ENCODE assay signal across 16 mouse cellular contexts in genomic region chr12:79683759-79684158, GRCm38 (mm10).
A peak's percentile ranks its signal among the peaks of the same experiment; 100 is the strongest.
DNase-seq lines count a peak whose midpoint lies in the region; ATAC-seq lines count a peak whose summit lies in the region.
"Had no signal": no experiment of that assay in that cellular context is flagged by ENCODE, and none has a peak within 500 bp of the region (broad histone marks: within the 10 kb centered on the region; RNA-seq: fewer than 3 reads in every experiment).

No protein-coding gene starts in this region.

- no peak overlapping the region for H3K4me2 ChIP-seq in kidney, embryonic 14.5 days (replicated peaks; ENCODE audit: low read depth, low read length)
- H3K4me2 ChIP-seq in embryonic facial prominence, embryonic 12.5 days (replicated peaks) = no peak overlapping the region
- H3K4me2 ChIP-seq in limb, embryonic 15.5 days = no peak overlapping the region

- H3K9me3 ChIP-seq in kidney, embryonic 14.5 days (ENCODE audit: control insufficient read depth, low read length) = no peaks in the 10 kb centered on the region
- no peaks in the 10 kb centered on the region for H3K9me3 ChIP-seq in embryonic facial prominence, embryonic 12.5 days
- H3K9me3 ChIP-seq in limb, embryonic 15.5 days = no peaks in the 10 kb centered on the region
- H3K9me3 ChIP-seq: megakaryocyte, embryonic 14.5 days had no signal

- H3K4me1 ChIP-seq in kidney, embryonic 14.5 days (ENCODE audit: control insufficient read depth, insufficient read depth, low read length) = peaks cover 35% of the 10 kb centered on the region
- H3K4me1 ChIP-seq in embryonic facial prominence, embryonic 12.5 days = peaks cover 54% of the 10 kb centered on the region
- H3K4me1 ChIP-seq in limb, embryonic 15.5 days = peaks cover 40% of the 10 kb centered on the region

- no peak overlapping the region for H3K4me3 ChIP-seq in kidney, embryonic 14.5 days (ENCODE audit: low read length)
- H3K4me3 ChIP-seq in embryonic facial prominence, embryonic 12.5 days = no peak overlapping the region
- H3K4me3 ChIP-seq in limb, embryonic 15.5 days = no peak overlapping the region
- H3K4me3 ChIP-seq: megakaryocyte, embryonic 14.5 days had no signal

- no peak for ATAC-seq in kidney, embryonic 14.5 days (ENCODE audit: low FRiP score, low TSS enrichment)
- no peak for ATAC-seq in embryonic facial prominence, embryonic 12.5 days (ENCODE audit: insufficient number of reproducible peaks, insufficient read depth, low FRiP score, low TSS enrichment)
- ATAC-seq in limb, embryonic 15.5 days (ENCODE audit: insufficient number of reproducible peaks, low FRiP score, low TSS enrichment, low read depth) = no peak
- ATAC-seq: forebrain, embryonic 14.5 days; Patski had no signal

- no peaks in the 10 kb centered on the region for H3K27me3 ChIP-seq in kidney, embryonic 14.5 days (ENCODE audit: control insufficient read depth, insufficient read depth, low read length)
- H3K27me3 ChIP-seq in embryonic facial prominence, embryonic 12.5 days = no peaks in the 10 kb centered on the region
- H3K27me3 ChIP-seq in limb, embryonic 15.5 days = no peaks in the 10 kb centered on the region
- H3K27me3 ChIP-seq: megakaryocyte, embryonic 14.5 days; Patski had no signal

- peak overlapping the region; percentile 44; the same call in 1 of the 2 replicates for H3K27ac ChIP-seq in kidney, embryonic 14.5 days (ENCODE audit: low read depth, low read length)
- H3K27ac ChIP-seq in embryonic facial prominence, embryonic 12.5 days = peak overlapping the region; percentile 80; the same call in 1 of the 2 replicates
- peak overlapping the region; percentile 79 for H3K27ac ChIP-seq in limb, embryonic 15.5 days

- WGBS in kidney, embryonic 14.5 days = 42% methylated on average over 4 of the region's 4 CpGs
- 31% methylated on average over 4 of the region's 4 CpGs for WGBS in embryonic facial prominence, embryonic 12.5 days
- 36% methylated on average over 4 of the region's 4 CpGs for WGBS in limb, embryonic 15.5 days

- DNase-seq in kidney, postnatal 10 days = no peak
- peak; percentile 64 for DNase-seq in CD4-positive, CD25-positive, alpha-beta regulatory T cell, adult 2 months (ENCODE audit: low read depth, low spot score)
- DNase-seq in urinary bladder, adult 2 months (ENCODE audit: low spot score) = no peak
- no peak for DNase-seq in left cerebral cortex, adult 11 months (ENCODE audit: low spot score)
- no peak for DNase-seq in urinary bladder, adult 18-20 months (ENCODE audit: low spot score in 2 of 2)
- DNase-seq: adrenal gland, adult 2 months; cerebellum, adult 9-10 months; gastrocnemius, postnatal 14 days; kidney, adult 11 months; right cerebral cortex, postnatal 25 days had no signal

- H3K9ac ChIP-seq in kidney, embryonic 14.5 days (ENCODE audit: low read depth, low read length) = no peak overlapping the region
- no peak overlapping the region for H3K9ac ChIP-seq in embryonic facial prominence, embryonic 12.5 days
- no peak overlapping the region for H3K9ac ChIP-seq in limb, embryonic 15.5 days

- H3K36me3 ChIP-seq in kidney, embryonic 14.5 days (ENCODE audit: control insufficient read depth, insufficient read depth, low read length) = no peaks in the 10 kb centered on the region
- no peaks in the 10 kb centered on the region for H3K36me3 ChIP-seq in embryonic facial prominence, embryonic 12.5 days
- H3K36me3 ChIP-seq in limb, embryonic 15.5 days = no peaks in the 10 kb centered on the region
